Mouse (Mus musculus): ENCODE results near the gene Gyg. TPM values are rescaled to one million over a fixed set of nuclear protein-coding genes. Genes with fewer than 3 reads are reported as not detected.
"Not testable (repeated sequence)": the region's sequence is repeated elsewhere in the genome, so short reads cannot be mapped to it uniquely, and the experiment has no call there.

Gene Gyg
- polyA plus RNA-seq, 1 experiment from 2014 or later: 20.0 TPM

DNA sequence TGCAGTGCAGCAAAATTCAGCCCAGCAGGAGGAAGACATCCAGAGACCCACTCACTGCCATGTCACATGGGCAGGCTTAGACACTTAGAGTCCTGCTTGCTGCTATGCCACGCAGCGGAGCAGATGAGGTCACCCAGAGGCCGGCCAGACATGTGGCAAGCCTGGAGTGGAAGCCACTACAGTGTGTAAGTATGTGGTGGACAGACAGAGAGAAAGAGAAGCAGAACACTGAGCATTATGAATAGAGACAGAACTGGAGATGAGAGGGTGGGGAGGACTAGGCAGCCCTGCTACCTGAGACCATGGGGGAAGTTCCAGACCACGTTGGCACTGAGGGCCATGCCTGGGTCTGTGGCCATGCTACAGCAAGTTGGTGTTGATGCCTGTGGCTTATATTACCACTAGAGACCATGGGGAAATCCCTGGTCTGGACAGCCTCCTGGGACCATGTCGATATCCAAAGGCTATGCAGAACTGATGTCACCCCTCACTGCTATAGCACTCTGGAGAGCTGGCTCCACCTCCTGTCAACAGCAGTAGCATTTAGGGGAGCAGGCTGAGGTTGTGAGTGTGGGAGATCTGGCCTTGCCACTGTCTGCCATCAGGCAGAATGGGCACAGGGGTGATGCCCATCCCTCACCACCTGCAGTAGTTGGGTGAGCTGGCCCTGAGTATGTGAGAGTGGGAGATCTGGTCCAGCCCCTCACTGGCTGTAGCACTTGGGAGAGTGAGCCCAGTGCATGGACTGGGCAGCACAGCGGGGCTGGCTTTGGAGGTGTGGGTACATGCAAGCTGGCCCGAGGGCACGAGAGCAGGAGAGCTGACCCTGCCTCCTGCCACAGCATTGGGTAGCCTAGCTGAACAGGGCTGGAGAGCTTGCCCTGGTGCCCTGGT is 24.4 kb downstream of the Gyg start:
- 69% methylated on average over 8 of the region's 8 CpGs for WGBS (ENCODE audit: insufficient replicate concordance)
- Histone ChIP-seq H3K9me3 (replicated peaks) (no peaks in the 10 kb centered on the region), H3K4me1 (replicated peaks) (no peaks in the 10 kb centered on the region), H3K27me3 (no peaks in the 10 kb centered on the region), H3K4me2 (no peak overlapping the region), H3K4me3 (replicated peaks) (no peak overlapping the region), H3K36me3 (replicated peaks) (0 out of 2 replicates have a peak, but pooled peaks cover 2% of the 10 kb centered on the region), H3K9ac (no peak overlapping the region), H3K27ac (replicated peaks) (no peak overlapping the region)
- ATAC-seq (ENCODE audit: insufficient read depth): no peak

DNA sequence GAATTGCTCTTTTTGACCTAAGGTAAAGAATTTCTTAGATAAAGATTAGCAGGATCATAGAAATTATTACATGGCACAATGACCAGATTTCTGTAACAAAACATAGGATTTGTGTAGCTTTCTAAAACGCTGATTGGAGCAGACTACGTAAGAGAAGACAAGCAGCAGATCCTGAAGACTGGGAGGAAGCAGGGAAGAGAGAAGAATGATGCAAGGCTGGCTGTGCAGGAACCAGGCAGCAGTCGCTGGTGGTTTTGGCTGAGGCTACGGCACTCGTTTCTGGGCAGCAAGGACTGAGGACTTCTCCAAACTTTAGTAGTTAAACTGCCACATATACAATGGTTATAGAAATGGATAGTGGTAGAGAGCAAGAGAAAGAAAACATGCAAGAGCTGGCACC is 25.6 kb downstream of the Gyg start:
- Histone ChIP-seq H3K4me1 (replicated peaks) (no peaks in the 10 kb centered on the region), H3K4me2 (no peak overlapping the region), H3K27ac (replicated peaks) (no peak overlapping the region), H3K36me3 (replicated peaks) (0 out of 2 replicates have a peak, but pooled peaks cover 2% of the 10 kb centered on the region), H3K9me3 (replicated peaks) (no peaks in the 10 kb centered on the region), H3K4me3 (replicated peaks) (no peak overlapping the region), H3K27me3 (no peaks in the 10 kb centered on the region), H3K9ac (no peak overlapping the region)
- no peak for ATAC-seq (ENCODE audit: insufficient read depth)
- 70% methylated on average over 5 of the region's 5 CpGs for WGBS (ENCODE audit: insufficient replicate concordance)

DNA sequence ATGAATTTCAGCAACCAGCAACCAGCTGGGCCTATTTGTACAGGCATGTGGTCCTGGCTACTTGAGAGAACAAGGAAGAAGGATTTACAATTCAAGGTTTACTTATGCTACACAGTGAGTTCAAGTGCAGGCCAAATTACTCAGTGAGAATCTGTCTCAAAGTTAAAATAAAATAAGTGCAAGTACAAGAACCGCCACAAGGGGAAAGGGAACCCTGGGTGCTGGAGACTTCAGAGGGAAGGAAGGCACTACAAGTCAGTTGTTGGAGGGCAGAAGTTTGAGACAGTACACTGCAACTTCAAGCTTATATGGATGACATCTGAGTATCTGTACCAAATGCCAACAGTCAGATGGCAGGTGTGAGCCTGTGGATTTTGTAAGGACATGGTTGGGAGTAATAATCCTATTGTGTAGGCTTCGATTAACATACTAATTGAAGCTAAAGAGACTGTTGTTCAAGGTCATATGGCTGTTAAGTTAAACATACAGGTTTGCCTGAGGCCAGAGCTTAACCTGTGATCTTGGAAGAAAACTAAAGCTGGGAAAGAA is 28.0 kb downstream of the Gyg start:
- Histone ChIP-seq H3K4me3 (replicated peaks) (no peak overlapping the region), H3K9me3 (replicated peaks) (no peaks in the 10 kb centered on the region), H3K36me3 (replicated peaks) (0 out of 2 replicates have a peak, but pooled peaks cover 5% of the 10 kb centered on the region), H3K9ac (no peak overlapping the region), H3K4me1 (replicated peaks) (no peaks in the 10 kb centered on the region), H3K27me3 (no peaks in the 10 kb centered on the region), H3K27ac (replicated peaks) (no peak overlapping the region), H3K4me2 (no peak overlapping the region)
- 54% methylated on average over 2 of the region's 2 CpGs for WGBS (ENCODE audit: insufficient replicate concordance)
- ATAC-seq (ENCODE audit: insufficient read depth): no peak

DNA sequence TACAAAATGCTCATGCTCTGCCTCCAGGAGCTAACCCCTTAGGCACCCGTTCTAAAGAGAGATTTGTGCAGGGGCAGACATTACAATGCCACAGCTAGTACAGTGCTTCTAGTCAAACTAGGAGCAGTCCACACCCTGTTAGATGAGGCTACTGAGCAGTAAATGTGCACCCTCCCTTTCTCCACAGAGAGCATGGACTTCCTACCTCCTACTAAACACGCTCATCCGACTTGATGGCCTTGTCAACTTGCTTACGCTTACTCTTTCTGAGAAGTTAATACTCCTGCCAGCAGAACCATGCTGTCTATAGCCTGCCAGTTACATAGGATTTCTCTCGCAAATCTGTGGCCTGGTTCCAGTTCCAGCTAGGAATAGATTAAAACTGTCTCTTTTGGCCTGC is 29.5 kb downstream of the Gyg start:
- Histone ChIP-seq H3K9me3 (replicated peaks) (no peaks in the 10 kb centered on the region), H3K9ac (no peak overlapping the region), H3K4me1 (replicated peaks) (no peaks in the 10 kb centered on the region), H3K4me3 (replicated peaks) (no peak overlapping the region), H3K4me2 (no peak overlapping the region), H3K27me3 (no peaks in the 10 kb centered on the region), H3K27ac (replicated peaks) (no peak overlapping the region), H3K36me3 (replicated peaks) (0 out of 2 replicates have a peak, but pooled peaks cover 7% of the 10 kb centered on the region)
- ATAC-seq (ENCODE audit: insufficient read depth): no peak
- 76% methylated on average over 5 of the region's 5 CpGs for WGBS (ENCODE audit: insufficient replicate concordance)

DNA sequence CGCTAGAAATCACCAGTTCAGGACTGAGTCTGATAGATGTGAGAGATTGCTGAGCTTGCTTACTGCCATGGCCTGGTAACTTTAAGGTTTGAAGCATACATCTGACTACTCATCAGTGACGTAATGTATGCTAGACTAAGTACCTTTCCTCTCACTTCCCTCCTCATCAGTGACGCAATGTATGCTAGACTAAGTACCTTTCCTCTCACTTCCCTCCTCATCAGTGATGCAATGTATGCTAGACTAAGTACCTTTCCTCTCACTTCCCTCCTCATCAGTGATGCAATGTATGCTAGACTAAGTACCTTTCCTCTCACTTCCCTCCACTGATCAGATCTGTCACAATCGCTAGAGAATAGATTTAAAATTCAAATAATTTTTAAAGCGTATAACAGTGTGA is 33.5 kb downstream of the Gyg start:
- H3K4me3 ChIP-seq (replicated peaks); H3K4me2 ChIP-seq; H3K4me1 ChIP-seq (replicated peaks); H3K9me3 ChIP-seq (replicated peaks); ATAC-seq (ENCODE audit: insufficient read depth); H3K27ac ChIP-seq (replicated peaks); H3K9ac ChIP-seq; H3K27me3 ChIP-seq: not testable (repeated sequence)
- peaks cover 18% of the 10 kb centered on the region for H3K36me3 ChIP-seq (replicated peaks)
- WGBS (ENCODE audit: insufficient replicate concordance): 73% methylated on average over 5 of the region's 5 CpGs

DNA sequence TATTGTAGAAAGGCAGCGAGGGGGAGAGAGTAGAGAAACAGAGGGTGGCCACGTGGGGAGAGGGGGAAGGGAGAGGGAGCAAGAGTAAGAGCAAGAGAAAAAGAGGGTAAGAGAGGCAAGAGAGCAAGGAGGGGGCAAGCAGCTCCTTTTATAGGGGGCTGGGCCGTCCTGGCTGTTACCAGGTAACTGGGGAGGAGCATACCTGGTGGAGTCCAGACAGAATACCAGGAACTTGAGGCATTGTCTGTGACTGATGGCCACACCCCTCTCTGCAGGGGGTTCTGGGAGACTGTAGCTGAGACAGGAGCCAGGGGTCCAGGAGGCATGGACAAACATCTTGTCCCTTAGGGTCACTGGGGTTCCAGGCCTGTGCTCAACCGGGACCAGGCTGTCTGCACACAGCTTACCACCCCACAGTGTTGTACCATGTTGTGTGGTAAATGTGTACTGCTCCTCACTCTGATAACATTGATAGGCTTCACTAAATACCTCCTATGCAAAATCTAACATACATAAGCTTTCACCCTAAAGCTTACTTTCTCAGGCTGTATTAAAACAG is 35.4 kb downstream of the Gyg start:
- Histone ChIP-seq H3K27ac (replicated peaks) (no peak overlapping the region), H3K27me3 (no peaks in the 10 kb centered on the region), H3K36me3 (replicated peaks) (peaks cover 20% of the 10 kb centered on the region), H3K9me3 (replicated peaks) (no peaks in the 10 kb centered on the region), H3K4me1 (replicated peaks) (no peaks in the 10 kb centered on the region), H3K9ac (no peak overlapping the region), H3K4me3 (replicated peaks) (no peak overlapping the region), H3K4me2 (no peak overlapping the region)
- 71% methylated on average over 4 of the region's 4 CpGs for WGBS (ENCODE audit: insufficient replicate concordance)
- no peak for ATAC-seq (ENCODE audit: insufficient read depth)

DNA sequence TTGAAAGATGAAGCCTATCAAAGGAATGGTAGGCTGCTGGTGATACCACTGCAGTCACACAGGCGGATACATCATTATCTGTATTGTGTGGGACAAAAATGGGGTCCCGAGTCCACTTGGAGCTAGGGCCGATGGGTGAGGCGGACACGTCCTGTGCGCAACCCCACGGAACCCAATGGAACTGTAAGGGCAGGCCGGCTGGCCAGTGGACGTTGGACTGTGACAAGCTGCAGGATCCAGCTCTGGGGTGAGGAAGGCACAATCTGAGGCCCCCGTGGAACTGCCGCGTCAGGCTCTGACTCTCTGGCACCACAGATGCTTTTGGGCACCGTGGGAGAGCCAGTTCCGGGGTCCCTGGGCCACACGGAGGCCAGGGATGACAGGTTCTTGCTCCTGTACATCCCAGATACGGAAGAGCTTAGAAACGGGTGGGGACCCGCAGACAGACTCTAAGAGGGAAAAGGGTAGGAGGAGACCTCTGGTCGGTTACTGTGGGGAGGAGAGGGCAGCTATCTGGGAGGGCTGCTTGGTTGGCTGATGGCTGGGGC is 36.0 kb downstream of the Gyg start:
- Histone ChIP-seq H3K4me1 (replicated peaks) (no peaks in the 10 kb centered on the region), H3K27me3 (no peaks in the 10 kb centered on the region), H3K4me3 (replicated peaks) (no peak overlapping the region), H3K36me3 (replicated peaks) (peaks cover 20% of the 10 kb centered on the region), H3K27ac (replicated peaks) (no peak overlapping the region), H3K9me3 (replicated peaks) (no peaks in the 10 kb centered on the region), H3K9ac (no peak overlapping the region), H3K4me2 (no peak overlapping the region)
- ATAC-seq (ENCODE audit: insufficient read depth): no peak; the same call in 1 of the 2 replicates
- 77% methylated on average over 19 of the region's 19 CpGs for WGBS (ENCODE audit: insufficient replicate concordance)

DNA sequence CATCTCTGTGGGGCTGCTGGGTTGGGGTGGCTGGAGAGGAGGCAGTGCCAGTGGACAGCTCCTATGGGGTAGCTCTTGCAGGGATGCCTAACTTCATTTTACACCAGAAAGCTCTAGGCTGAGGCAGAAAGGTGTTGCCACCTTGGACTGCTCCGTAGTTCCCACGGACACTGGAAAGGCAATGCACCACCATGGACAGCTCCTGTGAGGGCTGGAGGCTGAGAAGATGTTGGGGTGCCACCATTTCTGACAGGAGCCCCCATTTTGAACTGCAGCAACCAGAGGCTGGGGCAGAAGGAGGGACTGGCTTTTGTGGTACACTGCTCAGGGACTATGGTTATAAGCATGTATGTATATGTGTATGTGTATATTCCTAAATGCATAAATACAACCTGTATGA is 43.2 kb downstream of the Gyg start:
- H3K4me3 ChIP-seq (replicated peaks): no peak overlapping the region
- H3K4me1 ChIP-seq (replicated peaks): no peaks in the 10 kb centered on the region
- H3K36me3 ChIP-seq (replicated peaks): peaks cover 22% of the 10 kb centered on the region
- no peak overlapping the region for H3K4me2 ChIP-seq
- no peak overlapping the region for H3K9ac ChIP-seq
- no peaks in the 10 kb centered on the region for H3K9me3 ChIP-seq (replicated peaks)
- no peaks in the 10 kb centered on the region for H3K27me3 ChIP-seq
- no peak overlapping the region for H3K27ac ChIP-seq (replicated peaks)
- no peak for ATAC-seq (ENCODE audit: insufficient read depth)
- WGBS (ENCODE audit: insufficient replicate concordance): 87% methylated on average over 2 of the region's 2 CpGs

DNA sequence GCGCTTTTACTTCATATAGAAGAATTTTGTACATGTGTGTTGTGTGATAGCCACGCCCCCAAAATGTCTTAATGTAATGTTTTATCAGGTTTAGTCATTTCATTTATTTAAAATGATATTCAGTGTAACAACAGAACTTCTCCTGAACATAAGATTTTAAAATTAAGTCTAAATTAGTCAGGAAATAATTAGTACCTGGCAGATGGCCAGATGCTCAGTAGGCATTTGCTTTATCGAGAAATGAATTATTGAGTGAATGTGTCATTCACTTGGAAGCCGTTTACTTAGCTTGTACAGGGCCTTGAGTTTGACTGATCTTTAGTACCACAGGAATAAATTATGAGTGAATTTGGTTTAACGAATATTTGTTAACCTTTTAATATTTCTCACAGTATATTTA is 46.2 kb downstream of the Gyg start:
- Histone ChIP-seq H3K36me3 (replicated peaks) (peaks cover 18% of the 10 kb centered on the region), H3K4me1 (replicated peaks) (no peaks in the 10 kb centered on the region), H3K9ac (no peak overlapping the region), H3K4me2 (no peak overlapping the region), H3K9me3 (replicated peaks) (no peaks in the 10 kb centered on the region), H3K4me3 (replicated peaks) (no peak overlapping the region), H3K27ac (replicated peaks) (no peak overlapping the region), H3K27me3 (no peaks in the 10 kb centered on the region)
- no peak for ATAC-seq (ENCODE audit: insufficient read depth)
- 75% methylated on average over 5 of the region's 5 CpGs for WGBS (ENCODE audit: insufficient replicate concordance)

DNA sequence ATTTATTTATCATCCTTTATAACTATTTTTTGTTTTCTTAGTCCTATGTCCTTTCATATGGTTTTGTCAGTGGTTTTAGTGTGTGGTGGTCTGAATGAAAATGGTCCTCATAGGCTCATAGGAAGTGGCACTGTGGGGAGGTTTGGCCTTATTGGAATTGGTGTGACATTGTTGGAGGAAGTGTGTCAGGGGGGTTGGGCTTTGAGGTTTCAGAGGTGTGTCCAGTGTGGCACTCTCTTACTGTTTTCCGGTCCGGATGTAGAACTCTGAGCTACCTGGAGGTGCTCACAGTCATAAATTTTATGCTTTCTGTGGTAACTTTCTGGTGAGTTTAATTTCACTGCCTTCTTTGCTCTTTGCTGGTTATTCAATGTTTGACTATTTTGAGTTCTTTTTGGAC is 50.3 kb downstream of the Gyg start:
- Histone ChIP-seq H3K36me3 (replicated peaks) (peaks cover 9% of the 10 kb centered on the region; the same call in 1 of the 2 replicates), H3K27ac (replicated peaks) (no peak overlapping the region), H3K9ac (no peak overlapping the region), H3K4me2 (no peak overlapping the region), H3K4me1 (replicated peaks) (no peaks in the 10 kb centered on the region), H3K9me3 (replicated peaks) (no peaks in the 10 kb centered on the region), H3K27me3 (no peaks in the 10 kb centered on the region), H3K4me3 (replicated peaks) (no peak overlapping the region)
- 65% methylated on average over 2 of the region's 2 CpGs for WGBS (ENCODE audit: insufficient replicate concordance)
- no peak for ATAC-seq (ENCODE audit: insufficient read depth)

DNA sequence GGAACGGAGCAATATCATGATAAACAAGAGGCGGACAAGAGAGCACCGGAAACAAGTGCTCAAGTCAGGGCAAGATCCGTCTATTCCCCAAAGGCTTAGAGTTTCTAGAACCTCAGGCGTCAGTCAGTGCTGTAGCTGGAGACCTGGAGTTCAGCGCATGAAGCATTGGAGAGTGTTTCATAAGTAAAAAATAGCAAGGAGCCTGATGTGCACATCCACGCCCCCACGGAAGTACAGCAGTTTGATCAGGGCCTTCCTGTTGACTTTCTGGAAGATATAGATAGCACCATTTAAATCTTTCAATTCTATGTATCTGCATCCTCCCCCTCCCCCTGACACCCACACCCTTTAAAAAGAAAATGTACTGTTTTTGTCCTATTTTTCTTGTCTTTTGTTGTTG is 50.8 kb downstream of the Gyg start:
- H3K9ac ChIP-seq: no peak overlapping the region
- H3K27me3 ChIP-seq: no peaks in the 10 kb centered on the region
- H3K27ac ChIP-seq (replicated peaks): no peak overlapping the region
- no peaks in the 10 kb centered on the region for H3K9me3 ChIP-seq (replicated peaks)
- no peak overlapping the region for H3K4me2 ChIP-seq
- peaks cover 9% of the 10 kb centered on the region; the same call in 1 of the 2 replicates for H3K36me3 ChIP-seq (replicated peaks)
- ATAC-seq (ENCODE audit: insufficient read depth): no peak
- no peak overlapping the region for H3K4me3 ChIP-seq (replicated peaks)
- no peaks in the 10 kb centered on the region for H3K4me1 ChIP-seq (replicated peaks)
- 53% methylated on average over 8 of the region's 8 CpGs for WGBS (ENCODE audit: insufficient replicate concordance)
